ENCODE assay signal across 18 mouse cellular contexts in the genomic region with DNA sequence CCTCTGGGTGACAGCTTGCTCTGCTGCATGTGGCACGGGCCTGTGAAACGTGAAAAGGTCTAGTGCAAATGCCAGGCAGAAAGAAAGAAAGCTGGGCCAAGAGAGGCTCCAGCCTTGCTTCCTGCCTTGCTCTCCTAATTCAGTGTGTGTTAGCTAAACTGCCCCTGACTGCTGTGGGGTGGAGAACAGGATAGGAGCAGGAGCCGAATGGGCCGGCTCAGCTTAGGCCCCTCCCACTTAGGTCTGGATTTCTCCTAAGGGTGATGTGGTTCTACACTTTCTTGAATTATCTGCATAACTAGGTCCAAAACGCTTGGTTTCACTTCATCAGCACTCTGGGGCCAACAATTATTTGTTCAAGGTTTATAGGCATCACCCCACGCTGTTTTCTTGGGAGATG.
"Had no signal": no experiment of that assay in that cellular context is flagged by ENCODE, and none has a peak within 500 bp of the region (broad histone marks: within the 10 kb centered on the region; RNA-seq: fewer than 3 reads in every experiment).

No protein-coding gene starts in this region.

- DNase-seq: kidney, adult 2 months; liver, postnatal 0 days; lung, embryonic 14.5 days; retina, postnatal 1 day; right cerebral cortex, postnatal 25 days; spleen, adult 18-20 months; thymus, postnatal 25 days had no signal

- H3K4me2 ChIP-seq: limb, embryonic 15.5 days; liver, embryonic 11.5 days; lung, embryonic 14.5 days; midbrain, embryonic 12.5 days; neural tube, embryonic 12.5 days; stomach, embryonic 15.5 days had no signal

- H3K36me3 ChIP-seq: limb, embryonic 15.5 days; midbrain, embryonic 12.5 days; neural tube, embryonic 12.5 days; stomach, embryonic 15.5 days had no signal

- H3K4me3 ChIP-seq: limb, embryonic 15.5 days; midbrain, embryonic 12.5 days; neural tube, embryonic 12.5 days; stomach, embryonic 15.5 days had no signal

- H3K9ac ChIP-seq: limb, embryonic 15.5 days; liver, embryonic 14.5 days; liver, postnatal 0 days; lung, embryonic 14.5 days; midbrain, embryonic 12.5 days; neural tube, embryonic 12.5 days; stomach, embryonic 15.5 days had no signal

- H3K9me3 ChIP-seq: limb, embryonic 15.5 days; midbrain, embryonic 12.5 days; neural tube, embryonic 12.5 days; stomach, embryonic 15.5 days had no signal

- H3K27me3 ChIP-seq: limb, embryonic 15.5 days; midbrain, embryonic 12.5 days; neural tube, embryonic 12.5 days; stomach, embryonic 15.5 days had no signal

- ATAC-seq: inflammation-experienced regulatory T-cells, adult 6 months; intestine, embryonic 16.5 days; liver, postnatal 0 days; lung, postnatal 0 days; midbrain, embryonic 16.5 days had no signal

- H3K4me1 ChIP-seq: limb, embryonic 15.5 days; stomach, embryonic 15.5 days had no signal

- H3K27ac ChIP-seq: limb, embryonic 15.5 days; liver, embryonic 14.5 days; macrophage; midbrain, embryonic 12.5 days; neural tube, embryonic 12.5 days; stomach, embryonic 15.5 days had no signal
